Mouse (Mus musculus) urinary bladder, adult 18-20 months (tissue): ENCODE data around the gene Pus10.

Experiments used
- DNase-seq, 2 experiments: peaks; one replicate each; pipeline ENCODE4 v3.0.0; 2022; ENCODE audit warnings: low spot score in 2 of 2, mixed read lengths in 2 of 2

Gene Pus10

GRCm38 (mm10) chr11:23665311-23665786, at the start of gene Pus10:
TSS of gene Pus10 (plus strand) at chr11:23665674.
- peak in 1 of 2 experiments; percentile 18 for DNase-seq

DNA sequence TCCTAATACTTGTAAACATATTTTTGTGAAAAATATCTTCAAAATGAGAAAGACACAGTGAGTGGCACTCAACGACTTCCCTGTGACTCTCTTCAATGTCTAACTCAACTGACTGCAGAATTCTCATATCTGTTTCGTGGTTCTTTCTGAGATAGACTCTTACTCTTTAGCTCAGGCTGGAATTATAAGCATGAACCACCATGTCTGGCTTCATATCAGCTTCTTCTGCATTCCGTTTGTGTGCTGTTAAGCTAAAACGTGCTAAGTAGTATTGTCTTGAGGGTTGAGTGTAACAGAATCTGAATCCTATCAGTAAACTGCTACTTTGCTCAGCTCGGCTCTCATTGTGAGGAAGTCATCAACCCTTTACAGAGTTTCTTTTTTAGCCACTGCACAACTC, 46.5 kb upstream of the Pus10 start:
- no peak for DNase-seq

- no peak for DNase-seq
Observed at GRCm38 (mm10) chr11:23630664-23631063, 34.8 kb upstream of the Pus10 start.

- peak; percentile 60 to 69 for DNase-seq
Observed at GRCm38 (mm10) chr11:23632945-23633878, 32.3 kb upstream of the Pus10 start, which contains the start of gene 0610010F05Rik. TSS of gene 0610010F05Rik (minus strand) at chr11:23633639.

DNA sequence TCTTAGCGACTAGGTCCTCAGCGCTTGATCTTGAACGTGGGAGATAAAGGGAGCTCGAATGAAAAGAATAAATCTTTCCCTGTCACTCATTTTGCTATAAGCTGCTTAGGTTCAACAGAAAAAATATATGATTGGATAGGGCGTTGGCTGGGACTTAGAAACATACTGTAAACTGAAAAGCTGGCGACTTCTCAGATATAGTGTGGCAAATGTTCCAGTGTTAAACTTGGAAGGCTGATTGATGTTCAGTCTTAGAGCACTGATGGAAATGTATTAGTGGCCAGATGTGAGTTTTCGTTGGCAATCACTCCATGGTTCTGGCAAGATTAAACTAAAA, 31.6 kb upstream of the Pus10 start:
- DNase-seq: no peak

DNA sequence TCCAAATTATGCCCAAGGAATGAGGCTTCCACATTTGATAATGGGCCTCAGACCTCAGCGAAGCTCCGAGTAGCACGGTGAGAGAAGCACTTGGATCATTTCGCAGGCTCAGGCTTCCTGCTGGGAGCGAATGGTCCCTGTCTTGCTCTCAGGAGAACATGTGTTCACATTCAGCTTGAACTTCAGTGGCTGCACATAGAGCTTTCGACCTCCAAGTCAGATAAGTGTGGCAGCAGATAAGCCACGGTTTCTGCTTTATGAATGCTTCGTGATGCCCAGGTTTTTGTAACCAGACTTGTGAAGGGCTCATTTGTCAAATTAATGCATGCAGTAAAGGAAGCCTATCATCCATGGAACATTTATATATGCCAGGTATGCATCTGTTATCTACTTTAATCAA, 30.9 kb upstream of the Pus10 start:
- DNase-seq: no peak

DNA sequence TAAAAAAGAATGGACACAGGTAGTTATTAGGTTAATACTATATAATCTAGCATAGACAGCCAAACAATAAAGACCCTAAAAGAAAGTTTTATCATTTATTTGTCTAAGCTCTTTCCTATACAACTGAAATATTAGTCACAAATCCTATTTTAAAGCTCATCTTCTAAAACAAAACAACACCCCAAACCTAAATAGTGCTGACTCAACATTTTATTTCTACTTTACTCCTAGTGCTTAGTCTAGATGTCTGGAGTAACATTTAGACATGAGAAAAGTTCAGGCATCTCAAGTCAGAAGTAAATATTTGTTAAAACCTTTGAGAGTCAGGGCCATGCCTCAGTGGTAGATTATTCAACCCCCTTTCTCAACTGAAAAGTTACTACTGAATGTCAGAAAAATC, 18.0 kb upstream of the Pus10 start:
- DNase-seq: no peak

- DNase-seq: no peak
Observed at GRCm38 (mm10) chr11:23647835-23648234, 17.6 kb upstream of the Pus10 start.

DNA sequence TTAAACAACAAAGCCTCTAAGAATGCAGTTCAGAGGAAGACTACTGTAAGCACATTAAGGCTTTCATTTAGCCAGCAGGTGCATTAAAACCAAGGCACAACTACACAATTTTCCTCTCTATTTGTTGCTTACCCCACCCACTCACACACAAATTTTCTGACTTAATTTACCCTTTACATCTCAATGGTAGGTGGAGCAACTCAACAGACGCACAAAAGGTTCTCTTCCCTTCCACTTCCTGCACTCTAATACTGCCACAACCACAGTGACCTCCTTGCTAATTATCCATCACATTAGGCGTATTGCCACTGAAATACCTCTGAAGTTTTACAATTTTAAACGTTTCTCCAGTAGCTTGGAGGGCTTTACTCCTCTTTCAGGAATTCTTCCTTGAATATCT, 11.8 kb upstream of the Pus10 start:
- DNase-seq: no peak

DNA sequence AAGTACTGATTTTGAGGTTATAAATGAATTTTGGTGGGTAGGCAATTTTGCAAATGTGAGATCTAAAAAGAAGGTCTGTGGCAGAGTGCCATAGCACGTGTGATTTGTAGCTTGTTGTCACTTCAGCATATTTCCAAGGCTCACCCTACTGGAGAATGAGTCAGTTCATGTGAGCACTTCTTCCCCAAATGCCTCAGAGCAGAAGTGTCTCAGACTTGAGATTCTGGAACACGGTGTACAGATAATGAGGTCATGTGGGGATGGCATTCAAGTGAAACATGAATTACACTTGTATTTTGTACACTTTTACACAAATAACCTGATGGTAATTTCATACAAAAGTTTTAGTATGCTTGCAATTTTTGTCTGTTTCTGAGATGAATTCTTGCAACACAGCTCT, 7.7 kb upstream of the Pus10 start:
- no peak for DNase-seq

GRCm38 (mm10) chr11:23664232-23664631, 1.2 kb upstream of the Pus10 start:
- no peak for DNase-seq

GRCm38 (mm10) chr11:23665798-23666501, 476 bp downstream of the Pus10 start, which contains the start of gene Pex13:
TSS of gene Pex13 (minus strand) at chr11:23665959.
- DNase-seq: peak; percentile 86 to 89

- no peak for DNase-seq
Observed at GRCm38 (mm10) chr11:23666526-23666925, 1.1 kb downstream of the Pus10 start.

DNA sequence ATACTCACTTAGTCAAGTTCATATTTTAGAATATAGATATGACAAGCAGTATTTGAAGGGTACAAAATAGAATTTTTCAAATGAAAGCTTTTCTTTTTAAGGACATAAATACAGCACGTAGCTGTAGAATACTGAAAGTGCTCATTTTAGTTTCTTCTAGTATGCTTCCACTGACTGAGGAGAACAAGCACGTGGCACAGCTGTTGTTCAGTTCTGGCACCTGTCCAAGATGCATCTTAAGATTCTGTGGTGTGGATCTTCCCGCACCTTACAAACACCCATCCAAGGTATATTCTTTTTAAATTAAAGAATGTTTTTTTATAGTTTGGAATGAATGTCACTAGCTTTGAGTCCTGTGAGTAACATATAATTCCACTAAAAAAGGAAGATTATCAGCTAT, 1.7 kb downstream of the Pus10 start:
- DNase-seq: no peak

DNA sequence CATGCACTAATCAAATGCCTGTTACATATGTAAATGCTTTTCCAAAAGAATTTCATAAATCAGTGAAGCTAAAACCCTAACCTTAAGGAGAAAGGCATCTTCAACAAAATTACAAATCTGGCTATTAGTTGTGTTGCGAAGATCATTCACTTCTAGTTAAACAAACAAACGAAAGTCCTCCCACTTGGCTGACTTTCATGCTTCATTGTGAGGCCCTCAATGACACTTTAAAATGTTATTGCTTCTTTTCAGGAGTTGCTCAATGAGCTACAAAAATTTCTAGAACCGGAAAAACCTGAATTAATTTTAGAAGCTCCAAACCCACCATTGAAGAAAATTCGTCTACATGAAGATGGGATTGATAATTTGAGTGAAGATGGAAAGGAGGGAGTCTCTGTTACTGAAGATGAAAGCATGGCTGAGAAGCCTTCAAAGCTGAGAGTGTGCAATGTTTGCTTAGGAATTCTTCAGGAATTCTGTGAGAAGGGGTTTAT, 6.8 kb downstream of the Pus10 start:
- DNase-seq: no peak

GRCm38 (mm10) chr11:23676100-23676499, 10.6 kb downstream of the Pus10 start:
- no peak for DNase-seq

DNA sequence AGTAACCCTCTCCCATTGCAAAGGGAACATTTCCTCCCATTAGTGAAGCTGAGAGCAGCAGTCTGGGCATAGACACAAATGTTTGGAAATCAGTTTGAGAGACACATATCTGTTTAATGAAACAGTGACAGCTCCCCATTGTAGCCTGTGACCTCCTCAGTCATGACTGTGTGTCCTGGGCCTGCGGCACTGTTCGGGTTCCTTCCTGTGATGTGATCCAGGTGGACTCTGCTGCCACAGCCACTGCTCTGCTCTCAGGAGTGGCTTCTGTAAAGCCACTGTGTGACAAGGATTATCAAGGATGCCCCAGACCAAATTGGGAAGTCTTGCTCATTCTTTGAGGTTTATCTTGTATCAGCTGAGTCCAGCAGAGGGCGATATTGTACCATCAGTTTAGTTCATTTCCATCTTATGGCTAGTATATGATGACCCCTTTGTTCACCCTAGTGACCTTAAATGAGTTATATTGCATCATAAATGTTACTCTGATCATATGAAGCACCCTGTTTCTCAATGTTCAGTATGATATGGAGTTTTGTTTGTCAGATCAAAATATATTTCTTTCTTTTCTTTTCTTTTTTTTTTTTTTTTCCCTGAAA, 13.7 kb downstream of the Pus10 start:
- peak in 1 of 2 experiments; percentile 36 for DNase-seq

DNA sequence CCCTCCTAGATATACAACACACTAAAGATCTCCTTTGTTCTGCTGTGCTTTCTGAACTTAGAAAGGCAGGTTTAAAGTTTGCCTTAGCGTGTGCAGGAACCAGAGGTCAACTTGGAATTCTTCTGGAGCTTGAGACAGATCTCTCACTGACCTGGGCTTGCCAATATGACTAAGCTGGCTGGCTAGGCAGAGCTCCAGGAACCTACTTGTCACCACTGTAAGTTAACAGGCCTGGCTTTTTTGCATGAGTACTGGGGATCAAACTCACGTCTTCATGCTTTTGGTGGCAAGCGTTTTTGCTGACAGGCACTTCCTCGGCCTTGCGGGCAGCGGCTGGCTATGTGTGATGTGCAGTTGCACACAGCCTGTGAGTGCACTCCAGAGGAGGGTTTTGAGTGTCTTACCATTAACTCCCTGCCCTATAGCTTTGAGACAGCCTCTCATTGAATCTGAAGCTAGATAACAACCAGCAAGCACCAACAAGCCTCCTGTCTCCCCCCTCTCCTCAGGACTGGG, 15.0 kb downstream of the Pus10 start:
- no peak for DNase-seq

GRCm38 (mm10) chr11:23682561-23682960, 17.1 kb downstream of the Pus10 start:
- DNase-seq: no peak

DNA sequence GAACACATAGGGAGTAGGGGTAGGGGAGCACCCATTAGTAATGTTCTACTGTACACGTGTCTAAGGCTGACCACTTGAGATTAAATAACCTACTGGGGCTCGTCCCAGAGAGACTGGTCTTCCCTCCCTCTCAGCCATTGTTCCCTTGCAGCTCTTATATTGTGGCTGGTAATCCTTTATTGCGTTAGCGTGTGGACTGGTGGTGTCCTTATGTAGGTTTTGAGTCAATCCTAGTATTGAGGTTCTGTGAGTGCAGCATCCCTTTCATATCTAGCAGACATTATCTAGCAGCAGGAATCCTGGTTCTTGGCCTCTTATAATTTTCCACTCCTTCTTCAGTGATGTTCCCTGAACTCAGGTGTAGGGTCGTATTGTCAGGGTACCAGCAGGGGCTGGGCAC, 21.2 kb downstream of the Pus10 start:
- DNase-seq: no peak

DNA sequence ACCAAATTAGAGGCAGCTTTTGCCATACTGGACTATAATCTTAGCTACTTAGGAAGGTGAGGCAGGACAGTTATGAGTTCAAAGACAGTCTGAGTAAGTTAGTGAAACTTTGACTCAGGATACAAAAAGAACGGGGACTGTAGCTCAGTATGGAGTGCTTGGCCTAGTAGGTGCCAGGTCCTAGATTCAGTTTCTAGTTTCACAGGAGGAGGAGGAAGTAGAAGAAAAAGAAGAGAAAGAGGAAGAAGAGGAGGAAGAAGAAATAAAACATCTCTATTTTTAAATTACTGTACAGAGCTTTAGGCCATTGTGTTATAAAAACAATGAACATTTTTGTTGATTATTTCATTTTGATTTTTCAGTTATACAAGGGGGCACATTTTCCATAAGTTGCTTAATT, 22.6 kb downstream of the Pus10 start:
- DNase-seq: no peak

DNA sequence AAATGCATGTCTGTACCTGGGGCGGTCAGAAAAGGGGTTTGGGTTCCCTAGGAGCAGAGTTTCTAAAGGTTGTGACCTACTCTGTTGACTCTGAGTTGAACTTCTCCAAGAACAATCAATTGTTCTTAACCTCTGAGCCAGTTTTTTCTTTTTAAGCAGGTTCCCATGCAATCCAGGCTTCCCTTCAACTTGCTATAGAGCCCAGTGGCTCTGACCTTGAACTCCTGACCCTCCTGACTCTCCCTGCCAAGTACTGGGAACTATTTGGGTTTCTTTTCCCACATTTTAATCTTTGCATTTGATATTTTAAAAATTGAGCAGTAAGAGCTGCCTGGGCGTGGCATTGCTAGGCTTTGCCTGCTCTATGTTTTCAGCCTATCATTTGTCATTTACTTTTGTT, 27.8 kb downstream of the Pus10 start:
- no peak for DNase-seq
